Comparison of ENCODE assay signal across 13 mouse cellular contexts in the genomic region with DNA sequence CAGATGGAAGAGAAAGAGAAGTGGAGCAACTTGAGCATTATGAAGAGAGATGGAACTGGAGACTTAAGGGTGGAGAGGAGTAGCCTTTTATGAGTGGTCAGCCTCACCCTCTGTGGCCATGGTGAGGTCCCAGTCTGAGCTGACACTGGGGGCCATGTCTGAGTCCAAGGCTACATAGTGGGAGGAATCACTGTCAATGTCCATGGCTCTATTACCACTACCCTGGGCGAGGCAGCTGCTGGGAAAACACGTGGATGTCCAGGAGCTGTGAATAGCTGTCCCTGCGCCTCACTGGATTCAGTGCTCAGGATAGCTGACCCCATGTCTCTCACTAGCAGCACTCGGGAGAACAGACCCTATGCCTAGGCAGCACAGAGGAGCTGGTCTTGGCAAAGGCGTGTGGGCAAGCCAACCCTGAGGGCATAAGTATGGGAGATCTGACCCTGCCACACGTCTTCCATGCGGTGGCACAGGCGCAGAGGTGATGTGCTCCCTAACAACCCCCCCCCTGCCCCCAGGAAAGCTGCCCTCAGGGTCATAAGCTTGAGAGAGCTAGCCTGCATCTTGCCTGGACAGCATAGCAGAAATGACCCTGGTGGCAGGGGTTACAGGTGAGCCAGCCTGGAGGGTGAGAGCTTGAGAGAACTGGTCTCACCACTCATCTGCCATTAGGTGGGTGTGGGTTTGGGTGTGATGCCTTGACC. TPM values are rescaled to one million over a fixed set of nuclear protein-coding genes. Genes with fewer than 3 reads are reported as not detected.
DNase-seq lines count a peak whose midpoint lies in the region; ATAC-seq and TF ChIP-seq lines count a peak whose summit lies in the region.
"Had no signal": no experiment of that assay in that cellular context is flagged by ENCODE, and none has a peak within 500 bp of the region (broad histone marks: within the 10 kb centered on the region; RNA-seq: fewer than 3 reads in every experiment).

No protein-coding gene starts in this region.

- no peaks in the 10 kb centered on the region for H3K27me3 ChIP-seq in heart, embryonic 12.5 days (replicated peaks)
- no peaks in the 10 kb centered on the region for H3K27me3 ChIP-seq in liver, embryonic 14.5 days (ENCODE audit: control insufficient read depth, insufficient read depth, low read length)
- no peaks in the 10 kb centered on the region for H3K27me3 ChIP-seq in liver, postnatal 0 days (ENCODE audit: insufficient read depth, low read length)
- no peaks in the 10 kb centered on the region for H3K27me3 ChIP-seq in hindbrain, embryonic 16.5 days (replicated peaks; ENCODE audit: control insufficient read depth, insufficient read depth, low read length)
- no peaks in the 10 kb centered on the region for H3K27me3 ChIP-seq in stomach, embryonic 14.5 days (ENCODE audit: control insufficient read depth, insufficient read depth, low read length)
- H3K27me3 ChIP-seq: megakaryocyte, embryonic 14.5 days had no signal

- no peak overlapping the region for H3K4me3 ChIP-seq in heart, embryonic 12.5 days
- no peak overlapping the region for H3K4me3 ChIP-seq in liver, embryonic 14.5 days (ENCODE audit: insufficient read depth in 1 of 2, low read depth in 2 of 2, low read length in 2 of 2)
- no peak overlapping the region for H3K4me3 ChIP-seq in liver, postnatal 0 days (ENCODE audit: low read depth, low read length)
- no peak overlapping the region for H3K4me3 ChIP-seq in hindbrain, embryonic 16.5 days (ENCODE audit: low read length)
- no peak overlapping the region for H3K4me3 ChIP-seq in stomach, embryonic 14.5 days (ENCODE audit: low read depth, low read length)
- H3K4me3 ChIP-seq: megakaryocyte, embryonic 14.5 days had no signal

- H3K4me1 ChIP-seq in heart, embryonic 12.5 days (replicated peaks): peaks cover 20% of the 10 kb centered on the region
- H3K4me1 ChIP-seq in liver, embryonic 14.5 days (replicated peaks; ENCODE audit: control insufficient read depth in 2 of 2, insufficient read depth in 2 of 2, low read length in 1 of 2): peaks cover 0 to 4% of the 10 kb centered on the region in 2 experiments; a peak in 1 of 4 replicates
- no peaks in the 10 kb centered on the region for H3K4me1 ChIP-seq in liver, postnatal 0 days (ENCODE audit: insufficient read depth)
- H3K4me1 ChIP-seq in hindbrain, embryonic 16.5 days (ENCODE audit: control insufficient read depth, insufficient read depth, low read depth, low read length): no peaks in the 10 kb centered on the region
- H3K4me1 ChIP-seq in stomach, embryonic 14.5 days (ENCODE audit: control insufficient read depth, insufficient read depth, low read length): no peaks in the 10 kb centered on the region

- WGBS in heart, embryonic 12.5 days: 88% methylated on average over 8 of the region's 8 CpGs
- WGBS in liver, embryonic 14.5 days (ENCODE audit: insufficient replicate concordance): 77% methylated on average over 8 of the region's 8 CpGs
- WGBS in liver, postnatal 0 days (ENCODE audit: insufficient replicate concordance): 82% methylated on average over 8 of the region's 8 CpGs
- WGBS in hindbrain, embryonic 16.5 days: 92% methylated on average over 8 of the region's 8 CpGs
- WGBS in stomach, embryonic 14.5 days: 91% methylated on average over 8 of the region's 8 CpGs

- no peak overlapping the region for H3K4me2 ChIP-seq in heart, embryonic 12.5 days
- no peak overlapping the region for H3K4me2 ChIP-seq in liver, embryonic 14.5 days (ENCODE audit: low read depth)
- no peak overlapping the region for H3K4me2 ChIP-seq in liver, postnatal 0 days (ENCODE audit: low read depth, low read length)
- no peak overlapping the region for H3K4me2 ChIP-seq in hindbrain, embryonic 16.5 days (ENCODE audit: low read length)
- H3K4me2 ChIP-seq in stomach, embryonic 14.5 days (replicated peaks; ENCODE audit: low read depth, low read length): no peak overlapping the region

- DNase-seq in heart, adult 8-10 months (ENCODE audit: low spot score): no peak
- DNase-seq in liver, embryonic 14.5 days (ENCODE audit: low read depth in 3 of 3, low spot score in 3 of 3): no peak
- no peak for DNase-seq in liver, postnatal 0 days
- DNase-seq in spleen, postnatal 14 days (ENCODE audit: low spot score in 2 of 2): no peak
- DNase-seq: cerebellum, adult 8-10 months; lung, adult 18-20 months; right cerebral cortex, postnatal 14 days; thymus, postnatal 25 days had no signal

- no peaks in the 10 kb centered on the region for H3K9me3 ChIP-seq in heart, embryonic 12.5 days (replicated peaks)
- no peaks in the 10 kb centered on the region for H3K9me3 ChIP-seq in liver, embryonic 14.5 days (ENCODE audit: control insufficient read depth, low read length)
- H3K9me3 ChIP-seq in liver, postnatal 0 days (ENCODE audit: low read length): no peaks in the 10 kb centered on the region
- no peaks in the 10 kb centered on the region for H3K9me3 ChIP-seq in hindbrain, embryonic 16.5 days (ENCODE audit: control insufficient read depth, low read length)
- no peaks in the 10 kb centered on the region for H3K9me3 ChIP-seq in stomach, embryonic 14.5 days (ENCODE audit: control insufficient read depth, low read depth, low read length)
- H3K9me3 ChIP-seq: megakaryocyte, embryonic 14.5 days had no signal

- H3K36me3 ChIP-seq in heart, embryonic 12.5 days: no peaks in the 10 kb centered on the region
- H3K36me3 ChIP-seq in liver, embryonic 14.5 days (replicated peaks; ENCODE audit: control insufficient read depth, insufficient read depth, low read depth): no peaks in the 10 kb centered on the region
- no peaks in the 10 kb centered on the region for H3K36me3 ChIP-seq in liver, postnatal 0 days (replicated peaks; ENCODE audit: insufficient read depth, low read length)
- H3K36me3 ChIP-seq in hindbrain, embryonic 16.5 days (ENCODE audit: control insufficient read depth, insufficient read depth, low read length): no peaks in the 10 kb centered on the region
- no peaks in the 10 kb centered on the region for H3K36me3 ChIP-seq in stomach, embryonic 14.5 days (ENCODE audit: control insufficient read depth, insufficient read depth, low read length)

- ATAC-seq in heart, embryonic 12.5 days (ENCODE audit: insufficient number of reproducible peaks, low FRiP score): peak; percentile 42; the same call in 1 of the 2 replicates
- ATAC-seq in liver, embryonic 14.5 days (ENCODE audit: insufficient read depth): 0 out of 2 replicates have a peak, but pooled peaks have one; percentile 18
- no peak for ATAC-seq in liver, postnatal 0 days
- ATAC-seq in hindbrain, embryonic 16.5 days: peak; percentile 56
- ATAC-seq in stomach, embryonic 14.5 days (ENCODE audit: insufficient number of reproducible peaks, insufficient read depth, low FRiP score, low read depth): 0 out of 2 replicates have a peak, but pooled peaks have one; percentile 37
- ATAC-seq: forebrain, embryonic 16.5 days had no signal

- no peak for TF ChIP-seq EP300 in liver, embryonic 14.5 days (IDR thresholded peaks at IDR 0.05; ENCODE audit: low read depth)
- TF ChIP-seq EP300 in liver, postnatal 0 days (IDR thresholded peaks at IDR 0.05; ENCODE audit: low read depth): no peak

- no peak overlapping the region for H3K27ac ChIP-seq in heart, embryonic 12.5 days (ENCODE audit: poor library complexity, severe bottlenecking)
- no peak overlapping the region for H3K27ac ChIP-seq in liver, embryonic 14.5 days
- no peak overlapping the region for H3K27ac ChIP-seq in liver, postnatal 0 days (ENCODE audit: low read depth)
- no peak overlapping the region for H3K27ac ChIP-seq in hindbrain, embryonic 16.5 days (ENCODE audit: low read depth, low read length)
- H3K27ac ChIP-seq in stomach, embryonic 14.5 days (ENCODE audit: low read length): no peak overlapping the region

- TF ChIP-seq CTCF in liver, embryonic 14.5 days (IDR thresholded peaks at IDR 0.05; ENCODE audit: low read depth): no peak
- no peak for TF ChIP-seq CTCF in liver, postnatal 0 days (IDR thresholded peaks at IDR 0.05; ENCODE audit: low read depth)

- H3K9ac ChIP-seq in heart, embryonic 12.5 days: no peak overlapping the region
- no peak overlapping the region for H3K9ac ChIP-seq in liver, embryonic 14.5 days (replicated peaks)
- no peak overlapping the region for H3K9ac ChIP-seq in liver, postnatal 0 days (replicated peaks)
- no peak overlapping the region for H3K9ac ChIP-seq in hindbrain, embryonic 16.5 days (ENCODE audit: low read depth, low read length)
- no peak overlapping the region for H3K9ac ChIP-seq in stomach, embryonic 14.5 days (replicated peaks; ENCODE audit: low read depth, low read length)

RNA-seq across cellular contexts. Expression of a gene that starts 20.3 kb away (rescaled TPM):
- polyA plus RNA-seq in heart, embryonic 12.5 days (2016; fragmentation: Nextera tagmentation; extraction: Ambion mirVana): 47.9 and 49.2 TPM in 2 replicates
- 10 to 100 TPM; 46.3 to 48.8 (median 47.5) TPM for total RNA-seq in heart, adult 8-10 months (2022)
- 9.7 and 10.9 TPM in 2 replicates for polyA plus RNA-seq in liver, embryonic 14.5 days (2012; rRNA removed)
- polyA plus RNA-seq in liver, embryonic 14.5 days (2014; fragmentation: Nextera tagmentation; extraction: Ambion mirVana): 14.8 and 17.9 TPM in 2 replicates
- polyA plus RNA-seq in liver, postnatal 0 days (2015; fragmentation: Nextera tagmentation; extraction: Ambion mirVana): 24.5 and 25.6 TPM in 2 replicates
- polyA plus RNA-seq in hindbrain, embryonic 16.5 days (2015; fragmentation: Nextera tagmentation; extraction: Ambion mirVana): 143 and 157 TPM in 2 replicates
- polyA plus RNA-seq in stomach, embryonic 14.5 days (2014; fragmentation: Nextera tagmentation; extraction: Ambion mirVana): 59.5 and 63.0 TPM in 2 replicates

RNA-seq across cellular contexts. Expression of a gene that starts 21.0 kb away (rescaled TPM):
- 30.5 and 34.2 TPM in 2 replicates for polyA plus RNA-seq in heart, embryonic 12.5 days (2016; fragmentation: Nextera tagmentation; extraction: Ambion mirVana)
- total RNA-seq in heart, adult 8-10 months (2022): 1 to 10 TPM; 3.6 to 5.8 (median 4.7) TPM
- polyA plus RNA-seq in liver, embryonic 14.5 days (2012; rRNA removed): 20.0 and 30.7 TPM in 2 replicates
- 48.5 and 50.2 TPM in 2 replicates for polyA plus RNA-seq in liver, embryonic 14.5 days (2014; fragmentation: Nextera tagmentation; extraction: Ambion mirVana)
- polyA plus RNA-seq in liver, postnatal 0 days (2015; fragmentation: Nextera tagmentation; extraction: Ambion mirVana): 16.6 and 18.7 TPM in 2 replicates
- 14.1 and 14.5 TPM in 2 replicates for polyA plus RNA-seq in hindbrain, embryonic 16.5 days (2015; fragmentation: Nextera tagmentation; extraction: Ambion mirVana)
- 43.5 and 44.8 TPM in 2 replicates for polyA plus RNA-seq in stomach, embryonic 14.5 days (2014; fragmentation: Nextera tagmentation; extraction: Ambion mirVana)
